Mouse (Mus musculus) c-Kit-positive CD71-positive TER-119-positive erythroid progenitor cells, embryonic 14.5 days (primary cell): ENCODE measurements around the gene Gse1.

ENCODE experiments used
- DNase-seq: peaks from one replicate; pipeline ENCODE4 v3.0.0-alpha.2; 2013; ENCODE audit warnings: low spot score

Gene Gse1

GRCm38 (mm10) chr8:120243222-120243621 lies 15.0 kb downstream of the Gse1 start:
- no peak for DNase-seq

- DNase-seq: no peak
Measured at GRCm38 (mm10) chr8:120243916-120244451, 15.7 kb downstream of the Gse1 start.

GRCm38 (mm10) chr8:120244553-120244952 lies 16.3 kb downstream of the Gse1 start:
- no peak for DNase-seq

GRCm38 (mm10) chr8:120247618-120248017 lies 19.4 kb downstream of the Gse1 start:
- no peak for DNase-seq

GRCm38 (mm10) chr8:120248031-120248430 lies 19.8 kb downstream of the Gse1 start:
- DNase-seq: no peak

GRCm38 (mm10) chr8:120248451-120248850 lies 20.2 kb downstream of the Gse1 start:
- DNase-seq: no peak

- DNase-seq: no peak
Measured at GRCm38 (mm10) chr8:120249800-120250336, 21.6 kb downstream of the Gse1 start.

- no peak for DNase-seq
Measured at GRCm38 (mm10) chr8:120250750-120251410, 22.6 kb downstream of the Gse1 start.

- no peak for DNase-seq
Measured at GRCm38 (mm10) chr8:120251411-120252035, 23.3 kb downstream of the Gse1 start.

- DNase-seq: no peak
Measured at GRCm38 (mm10) chr8:120253626-120254025, 25.4 kb downstream of the Gse1 start.

- no peak for DNase-seq
Measured at GRCm38 (mm10) chr8:120255406-120255987, 27.2 kb downstream of the Gse1 start.

GRCm38 (mm10) chr8:120256958-120257357 lies 28.7 kb downstream of the Gse1 start:
- no peak for DNase-seq

GRCm38 (mm10) chr8:120259206-120259605 lies 30.9 kb downstream of the Gse1 start:
- DNase-seq: no peak

- DNase-seq: no peak
Measured at GRCm38 (mm10) chr8:120260677-120261076, 32.4 kb downstream of the Gse1 start.

- DNase-seq: no peak
Measured at GRCm38 (mm10) chr8:120261338-120262120, 33.3 kb downstream of the Gse1 start.

GRCm38 (mm10) chr8:120263879-120264278 lies 35.6 kb downstream of the Gse1 start:
- no peak for DNase-seq

GRCm38 (mm10) chr8:120264388-120264943 lies 36.2 kb downstream of the Gse1 start:
- DNase-seq: no peak

- no peak for DNase-seq
Measured at GRCm38 (mm10) chr8:120264944-120265453, 36.7 kb downstream of the Gse1 start.

GRCm38 (mm10) chr8:120265471-120265870 lies 37.2 kb downstream of the Gse1 start:
- no peak for DNase-seq

GRCm38 (mm10) chr8:120268541-120268980 lies 40.3 kb downstream of the Gse1 start:
- no peak for DNase-seq

GRCm38 (mm10) chr8:120270449-120270848 lies 42.2 kb downstream of the Gse1 start:
- DNase-seq: no peak
